Mouse (Mus musculus) embryonic facial prominence, embryonic 11.5 days (tissue): ENCODE measurements around the gene Pycr2. TPM values are rescaled to one million over a fixed set of nuclear protein-coding genes. Genes with fewer than 3 reads are reported as not detected.

ENCODE experiments used
- ATAC-seq: fragments of 200-750 bp; cut with Nextera tagmentation; replicated peaks from 2 replicates; pipeline ENCODE4 v1.8.0; 2017; ENCODE audit warnings: low read depth; ENCODE audit not compliant: insufficient number of reproducible peaks, low FRiP score, low TSS enrichment
- DNase-seq: peaks from one replicate; pipeline ENCODE4 v3.0.0-alpha.2; 2015; ENCODE audit warnings: low spot score
- H3K27ac ChIP-seq: fragments of 300-500 bp; sonication (generic); replicated peaks from 2 replicates; pipeline ENCODE4 v1.5.1; 2014; ENCODE audit warnings: mild to moderate bottlenecking, low read depth, low read length, control low read depth
- H3K27me3 ChIP-seq: fragments of 300-500 bp; sonication (generic); 2 replicates; pipeline ENCODE4 v1.6.1; 2014; ENCODE audit warnings: mild to moderate bottlenecking, low read length, moderate library complexity, mixed read lengths; ENCODE audit not compliant: control insufficient read depth, insufficient read depth
- H3K36me3 ChIP-seq: fragments of 300-500 bp; sonication (generic); replicated peaks from 2 replicates; pipeline ENCODE4 v1.6.1; 2014; ENCODE audit warnings: low read depth, mild to moderate bottlenecking, low read length, moderate library complexity, mixed read lengths; ENCODE audit not compliant: control insufficient read depth, insufficient read depth
- H3K4me1 ChIP-seq: fragments of 300-500 bp; sonication (generic); 2 replicates; pipeline ENCODE4 v1.6.1; 2014; ENCODE audit warnings: low read length, mixed read lengths; ENCODE audit not compliant: control insufficient read depth, insufficient read depth
- H3K4me2 ChIP-seq: fragments of 300-500 bp; sonication (generic); 2 replicates; pipeline ENCODE4 v1.6.1; 2014; ENCODE audit warnings: low read depth, mild to moderate bottlenecking, control low read depth, low read length, moderate library complexity
- H3K4me3 ChIP-seq: fragments of 300-500 bp; sonication (generic); 2 replicates; pipeline ENCODE4 v1.5.1; 2014; ENCODE audit warnings: low read depth, low read length, control low read depth
- H3K9ac ChIP-seq: fragments of 300-500 bp; sonication (generic); replicated peaks from 2 replicates; pipeline ENCODE4 v1.6.1; 2014; ENCODE audit warnings: mild to moderate bottlenecking, control low read depth, low read length
- H3K9me3 ChIP-seq: fragments of 300-500 bp; sonication (generic); replicated peaks from 2 replicates; pipeline ENCODE4 v1.6.1; 2016; ENCODE audit warnings: mild to moderate bottlenecking, low read length, inconsistent platforms, mixed read lengths; ENCODE audit not compliant: control insufficient read depth
- WGBS: fragments of 180-500 bp; shearing (Covaris S2); extraction: QIAGEN DNeasy Blood & Tissue Kit; methylation state at CpG from one replicate; pipeline ENCODE4 v1.1.7; 2014; 5-methylcytosine and 5-hydroxymethylcytosine counted together
- polyA plus RNA-seq: library from polyadenylated mRNA; unstranded; fragments of >200 nt; fragmentation: Nextera tagmentation; extraction: Ambion mirVana; gene quantifications from 2 replicates; pipeline ENCODE4 v1.2.1, GENCODE M21; 2014

The Pycr2 gene
- 92.7 and 106 TPM in 2 replicates for polyA plus RNA-seq

- under 1% methylated on average over 52 of the region's 52 CpGs for WGBS
- peak within 1 kb of the TSS; percentile 52; the same call in 1 of the 2 replicates for H3K27ac ChIP-seq
These were observed at the start of gene Pycr2 for GRCm38 (mm10) chr1:180904039-180904814. Gene Pycr2 (plus strand): TSS chr1:180904293.

GRCm38 (mm10) chr1:180858763-180859162, 45.3 kb upstream of the Pycr2 start:
- ATAC-seq (no peak), DNase-seq (no peak)
- Histone ChIP-seq H3K4me2 (no peak overlapping the region), H3K27ac (no peak overlapping the region), H3K9me3 (no peaks in the 10 kb centered on the region), H3K27me3 (no peaks in the 10 kb centered on the region), H3K36me3 (peaks cover 14% of the 10 kb centered on the region), H3K9ac (no peak overlapping the region), H3K4me3 (no peak overlapping the region), H3K4me1 (no peaks in the 10 kb centered on the region)

More at GRCm38 (mm10) chr1:180904039-180904814, at the start of gene Pycr2:
- peaks cover 6% of the 10 kb centered on the region for H3K36me3 ChIP-seq
- DNase-seq, result peak; percentile 97
- no peaks in the 10 kb centered on the region for H3K9me3 ChIP-seq
- no peaks in the 10 kb centered on the region for H3K27me3 ChIP-seq
- ATAC-seq, result peak; percentile 95
- H3K4me1 ChIP-seq, result peaks cover 4% of the 10 kb centered on the region; the same call in 1 of the 2 replicates
- H3K9ac ChIP-seq, result peak within 1 kb of the TSS; percentile 93
- peak within 1 kb of the TSS; percentile 51 for H3K4me2 ChIP-seq
- H3K4me3 ChIP-seq, result peak within 1 kb of the TSS; percentile 90

GRCm38 (mm10) chr1:180860030-180860429, 44.1 kb upstream of the Pycr2 start:
- no peaks in the 10 kb centered on the region for H3K4me1 ChIP-seq
- DNase-seq (no peak), ATAC-seq (no peak)
- no peaks in the 10 kb centered on the region for H3K27me3 ChIP-seq
- H3K9me3 ChIP-seq, result no peaks in the 10 kb centered on the region
- H3K4me2 ChIP-seq, result no peak overlapping the region
- H3K27ac ChIP-seq, result no peak overlapping the region
- no peak overlapping the region for H3K9ac ChIP-seq
- 83% methylated on average over 6 of the region's 6 CpGs for WGBS
- no peak overlapping the region for H3K4me3 ChIP-seq
- H3K36me3 ChIP-seq, result peaks cover 14% of the 10 kb centered on the region

- 29% methylated on average over 1 of the region's 1 CpGs for WGBS
- Histone ChIP-seq H3K36me3 (peaks cover 14% of the 10 kb centered on the region), H3K27ac (no peak overlapping the region), H3K9ac (no peak overlapping the region), H3K4me1 (no peaks in the 10 kb centered on the region), H3K9me3 (no peaks in the 10 kb centered on the region), H3K4me2 (no peak overlapping the region), H3K4me3 (no peak overlapping the region), H3K27me3 (no peaks in the 10 kb centered on the region)
- DNase-seq (peak; percentile 70), ATAC-seq (0 out of 2 replicates have a peak, but pooled peaks have one; percentile 20)
These were observed 40.5 kb upstream of the Pycr2 start for GRCm38 (mm10) chr1:180863606-180864005.

GRCm38 (mm10) chr1:180866001-180866400, 38.1 kb upstream of the Pycr2 start:
- H3K36me3 ChIP-seq, result peaks cover 2% of the 10 kb centered on the region
- ATAC-seq (no peak), DNase-seq (no peak)
- no peaks in the 10 kb centered on the region for H3K9me3 ChIP-seq
- H3K9ac ChIP-seq, result no peak overlapping the region
- H3K27me3 ChIP-seq, result no peaks in the 10 kb centered on the region
- 90% methylated on average over 7 of the region's 7 CpGs for whole genome bisulfite sequencing
- no peaks in the 10 kb centered on the region for H3K4me1 ChIP-seq
- H3K4me2 ChIP-seq, result no peak overlapping the region
- no peak overlapping the region for H3K27ac ChIP-seq
- no peak overlapping the region for H3K4me3 ChIP-seq

- H3K27ac ChIP-seq, result no peak overlapping the region
- DNase-seq (no peak), ATAC-seq (no peak)
- H3K9me3 ChIP-seq, result no peaks in the 10 kb centered on the region
- H3K4me1 ChIP-seq, result no peaks in the 10 kb centered on the region
- no peak overlapping the region for H3K4me2 ChIP-seq
- H3K9ac ChIP-seq, result no peak overlapping the region
- 76% methylated on average over 13 of the region's 13 CpGs for WGBS
- H3K36me3 ChIP-seq, result no peaks in the 10 kb centered on the region; the same call in none of the 2 replicates
- no peaks in the 10 kb centered on the region for H3K27me3 ChIP-seq
- H3K4me3 ChIP-seq, result no peak overlapping the region
These were observed 33.9 kb upstream of the Pycr2 start for GRCm38 (mm10) chr1:180870122-180870650.

GRCm38 (mm10) chr1:180873861-180874484, 30.1 kb upstream of the Pycr2 start:
- Histone ChIP-seq H3K27ac (no peak overlapping the region), H3K9me3 (no peaks in the 10 kb centered on the region), H3K4me1 (no peaks in the 10 kb centered on the region), H3K36me3 (no peaks in the 10 kb centered on the region), H3K9ac (no peak overlapping the region), H3K27me3 (no peaks in the 10 kb centered on the region), H3K4me3 (no peak overlapping the region), H3K4me2 (no peak overlapping the region)
- WGBS, result 21% methylated on average over 9 of the region's 9 CpGs
- ATAC-seq, result no peak
- peak; percentile 77 for DNase-seq

GRCm38 (mm10) chr1:180874615-180875014, 29.5 kb upstream of the Pycr2 start:
- no peak overlapping the region for H3K4me3 ChIP-seq
- no peaks in the 10 kb centered on the region for H3K9me3 ChIP-seq
- 81% methylated on average over 2 of the region's 2 CpGs for WGBS
- H3K4me1 ChIP-seq, result no peaks in the 10 kb centered on the region
- no peak overlapping the region for H3K9ac ChIP-seq
- no peaks in the 10 kb centered on the region for H3K27me3 ChIP-seq
- ATAC-seq, result no peak
- no peak overlapping the region for H3K4me2 ChIP-seq
- no peak overlapping the region for H3K27ac ChIP-seq
- no peaks in the 10 kb centered on the region for H3K36me3 ChIP-seq
- DNase-seq, result no peak
